Mouse (Mus musculus) liver, adult 2 months (tissue): ENCODE results near the gene Maml2.

Experiments used
- CTCF ChIP-seq: fragments of 200-500 bp; IDR thresholded peaks from 2 replicates; pipeline ENCODE4 v1.5.1; 2011; ENCODE audit warnings: low read depth, low read length, control low read depth
- POLR2A ChIP-seq: fragments of 200-500 bp; IDR thresholded peaks from 2 replicates; pipeline ENCODE4 v1.6.1; 2011; ENCODE audit warnings: low read length, control low read depth; ENCODE audit not compliant: insufficient read depth; ENCODE audit errors: extremely low read depth

- TF ChIP-seq POLR2A (no peak), CTCF (no peak)
These were observed 4.5 kb downstream of the Maml2 start for GRCm38 (mm10) chr9:13302183-13302825.
